Mouse (Mus musculus) erythroblast, embryonic 14.5 days (primary cell): ENCODE data around the gene Ttc7. TPM values are rescaled to one million over a fixed set of nuclear protein-coding genes. Genes with fewer than 3 reads are reported as not detected.

Experiments
- H3K27me3 ChIP-seq: 2 replicates; pipeline ENCODE4 v1.6.1; 2012; ENCODE audit warnings: inconsistent platforms; ENCODE audit not compliant: control insufficient read depth
- H3K36me3 ChIP-seq: 2 replicates; pipeline ENCODE4 v1.6.1; 2012; ENCODE audit warnings: mild to moderate bottlenecking, inconsistent platforms; ENCODE audit not compliant: control insufficient read depth
- H3K4me1 ChIP-seq: 2 replicates; pipeline ENCODE4 v1.6.1; 2012; ENCODE audit warnings: inconsistent platforms; ENCODE audit not compliant: control insufficient read depth
- H3K4me3 ChIP-seq: replicated peaks from 2 replicates; pipeline ENCODE3; 2012; ENCODE audit warnings: moderate library complexity, mild to moderate bottlenecking, inconsistent platforms
- H3K9me3 ChIP-seq: 2 replicates; pipeline ENCODE4 v1.6.1; 2012; ENCODE audit warnings: low read length, inconsistent platforms, mixed read lengths; ENCODE audit not compliant: control insufficient read depth
- GATA1 ChIP-seq: IDR thresholded peaks from 2 replicates; pipeline ENCODE4 v1.6.1; 2012; ENCODE audit warnings: low read length, inconsistent platforms, mixed read lengths
- TAL1 ChIP-seq: IDR thresholded peaks from 3 replicates; pipeline ENCODE4 v1.6.1; 2012; ENCODE audit warnings: low read length, inconsistent platforms, mixed read lengths
- polyA plus RNA-seq: library from polyadenylated mRNA; stranded (reverse); fragments of >175 nt; gene quantifications from 2 replicates; pipeline ENCODE4 v1.2.3, GENCODE M21; 2012

Ttc7 gene
- polyA plus RNA-seq, 1 experiment = 2.6 TPM

DNA sequence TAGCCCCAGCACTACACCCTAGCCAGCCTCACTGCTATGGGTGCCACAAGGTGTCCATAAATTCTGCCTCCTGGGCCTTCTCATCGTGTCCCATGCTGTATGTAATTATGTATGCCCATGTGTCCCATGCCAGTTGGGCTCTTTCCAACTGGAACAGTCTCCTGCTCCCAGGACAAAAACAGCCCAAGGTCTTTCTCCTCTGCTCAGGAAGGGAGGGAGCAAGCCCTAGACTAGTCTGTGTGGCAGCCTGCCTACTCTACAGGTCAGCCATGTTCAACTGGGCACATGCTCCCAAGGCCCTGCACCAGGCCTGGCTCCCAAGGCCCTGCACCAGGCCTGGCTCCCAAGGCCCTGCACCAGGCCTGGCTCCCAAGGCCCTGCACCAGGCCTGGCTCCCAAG lies 56.4 kb downstream of the Ttc7 start:
- Histone ChIP-seq H3K36me3 (peaks cover 97% of the 10 kb centered on the region), H3K9me3 (no peaks in the 10 kb centered on the region)

DNA sequence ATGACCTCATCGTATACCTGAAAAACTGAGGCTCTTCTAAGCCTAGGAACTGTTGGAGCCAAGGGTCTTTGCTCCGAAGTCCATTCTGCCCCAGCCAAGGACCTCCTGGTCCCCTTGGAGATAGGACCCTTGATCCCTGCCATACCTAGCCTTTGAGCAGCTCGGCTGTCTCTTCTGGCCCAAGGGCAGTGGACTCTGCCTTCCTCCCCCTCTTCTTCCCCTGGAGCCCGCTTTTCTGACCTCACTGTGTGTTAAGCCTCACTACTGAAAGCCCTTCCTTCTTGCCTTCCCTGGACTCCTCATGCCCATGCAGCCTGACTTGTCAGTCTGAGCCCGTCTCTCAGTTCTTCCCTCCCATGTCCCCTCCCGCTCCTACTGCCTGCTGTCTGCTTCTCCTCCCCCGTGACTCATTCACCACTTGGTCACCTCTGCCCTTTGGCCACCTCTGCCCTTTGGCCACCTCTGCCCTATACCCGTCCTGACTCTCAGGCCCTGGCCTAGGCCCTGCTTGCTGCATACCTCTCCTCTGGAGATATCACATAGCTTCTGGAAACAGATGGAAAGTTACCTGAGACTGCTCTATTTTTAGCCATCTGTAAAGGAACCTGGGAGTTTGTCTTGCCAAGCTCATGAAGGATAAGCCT lies 60.5 kb downstream of the Ttc7 start:
- Histone ChIP-seq H3K36me3 (peaks cover 79% of the 10 kb centered on the region), H3K9me3 (no peaks in the 10 kb centered on the region), H3K4me3 (no peak overlapping the region), H3K4me1 (no peaks in the 10 kb centered on the region), H3K27me3 (no peaks in the 10 kb centered on the region)
- no peak for TF ChIP-seq GATA1
- TF ChIP-seq TAL1 = no peak

More for the DNA sequence above, 56.4 kb downstream of the Ttc7 start:
- TF ChIP-seq TAL1 = no peak
- no peak for TF ChIP-seq GATA1
- H3K4me3 ChIP-seq = no peak overlapping the region
- H3K4me1 ChIP-seq = no peaks in the 10 kb centered on the region
- H3K27me3 ChIP-seq = no peaks in the 10 kb centered on the region

DNA sequence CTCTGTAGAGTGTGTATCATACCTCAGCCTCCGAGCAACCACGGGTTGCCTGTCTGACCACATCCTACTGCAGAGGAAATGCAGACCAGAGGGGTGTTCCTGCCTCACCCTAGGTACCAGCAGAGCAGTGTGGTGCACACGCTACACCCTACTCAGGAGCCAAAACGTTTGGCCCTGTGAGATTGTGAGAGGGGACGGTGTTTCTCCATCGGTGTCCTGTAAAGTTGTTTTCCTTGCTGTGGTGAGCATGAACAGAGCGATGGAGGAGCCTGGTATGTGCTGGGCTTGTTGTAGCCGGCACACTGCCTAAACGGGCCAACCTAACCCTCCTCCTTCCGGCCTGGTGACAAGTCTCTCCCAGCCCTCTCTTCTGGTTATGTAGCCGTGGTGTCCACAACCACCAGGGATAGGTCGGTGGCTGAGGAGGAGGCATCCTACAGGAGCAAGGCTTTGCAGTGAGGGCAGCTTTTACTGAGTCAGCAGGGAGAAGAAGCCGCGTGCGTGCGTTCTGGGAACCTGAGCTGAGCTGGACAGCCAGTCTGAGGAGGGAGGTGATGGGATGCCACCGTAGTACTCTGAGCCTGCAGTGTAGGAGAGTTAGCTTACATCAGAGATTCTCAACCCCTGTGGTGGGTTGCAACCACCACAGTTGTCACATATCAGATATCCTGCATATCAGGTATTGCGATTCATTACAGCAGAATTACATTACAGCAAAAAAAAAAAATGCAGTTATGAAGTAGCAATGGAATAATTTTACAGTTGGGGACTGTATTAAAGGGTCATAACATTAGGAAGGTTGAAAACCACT lies 62.0 kb downstream of the Ttc7 start:
- Histone ChIP-seq H3K9me3 (no peaks in the 10 kb centered on the region), H3K4me3 (no peak overlapping the region), H3K4me1 (no peaks in the 10 kb centered on the region), H3K27me3 (no peaks in the 10 kb centered on the region), H3K36me3 (peaks cover 74% of the 10 kb centered on the region)
- TF ChIP-seq GATA1 (no peak), TAL1 (no peak)

DNA sequence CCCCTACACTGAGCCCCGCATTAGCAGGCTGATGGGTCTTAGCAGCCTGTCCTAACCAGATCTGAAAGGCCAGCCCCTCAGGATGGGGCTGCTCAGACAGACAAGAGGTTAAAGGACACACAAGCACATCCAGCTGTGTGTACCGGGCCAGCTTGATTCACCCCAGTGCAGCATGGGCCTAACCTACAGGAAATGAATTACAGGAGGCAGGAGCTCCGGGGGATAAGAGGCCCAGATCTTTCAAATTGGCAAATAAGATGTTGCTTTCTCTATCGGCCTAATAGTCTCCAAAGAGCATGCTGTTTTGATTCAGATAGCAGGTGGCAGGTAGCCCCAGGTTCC lies 62.5 kb downstream of the Ttc7 start:
- H3K36me3 ChIP-seq = peaks cover 74% of the 10 kb centered on the region

DNA sequence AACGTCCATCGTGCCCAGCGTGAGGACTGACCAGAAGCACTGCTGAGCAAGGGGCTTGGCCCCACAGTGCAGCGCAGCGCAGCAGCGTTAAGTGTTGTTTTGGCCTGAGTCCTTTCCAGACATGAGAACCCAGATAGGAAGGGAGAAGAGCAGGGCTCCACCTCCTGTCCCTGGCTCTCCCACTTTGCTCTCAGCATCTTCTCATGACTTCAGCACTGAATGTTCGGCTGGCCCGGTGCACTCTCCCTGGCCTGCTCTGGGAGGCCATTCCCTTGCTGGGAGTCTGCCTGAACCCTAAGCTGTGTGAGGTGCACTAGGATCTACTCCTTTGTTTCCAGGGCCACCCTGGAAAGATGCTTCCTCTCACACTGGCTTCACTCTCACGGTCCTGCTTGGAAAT lies 65.7 kb downstream of the Ttc7 start:
- Histone ChIP-seq H3K27me3 (no peaks in the 10 kb centered on the region), H3K36me3 (peaks cover 56% of the 10 kb centered on the region), H3K4me1 (peaks cover 2% of the 10 kb centered on the region; the same call in 1 of the 2 replicates), H3K9me3 (no peaks in the 10 kb centered on the region), H3K4me3 (no peak overlapping the region)
- TF ChIP-seq TAL1 (no peak), GATA1 (no peak)

More for the DNA sequence above, 62.5 kb downstream of the Ttc7 start:
- Histone ChIP-seq H3K4me3 (no peak overlapping the region), H3K27me3 (no peaks in the 10 kb centered on the region), H3K9me3 (no peaks in the 10 kb centered on the region), H3K4me1 (no peaks in the 10 kb centered on the region)
- no peak for TF ChIP-seq GATA1

DNA sequence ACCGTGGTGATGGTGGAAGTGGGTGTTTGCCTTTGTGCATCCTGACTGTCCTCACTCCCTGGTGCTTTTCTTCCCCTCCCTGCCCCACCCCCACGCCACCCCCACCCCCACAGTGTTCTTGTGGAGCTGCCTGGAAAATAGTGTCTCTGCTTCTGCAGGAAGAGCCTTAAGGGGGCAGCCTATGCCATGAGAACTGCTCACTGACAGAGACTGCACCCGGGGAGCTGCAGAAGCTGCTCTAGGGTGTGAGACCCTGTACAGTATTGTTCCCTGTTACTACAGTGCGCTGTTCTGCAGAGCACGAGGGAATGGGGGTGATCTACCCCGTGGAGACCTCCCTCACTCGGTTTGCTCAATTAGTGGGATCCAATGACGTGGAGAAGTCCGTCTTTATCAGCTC lies 66.4 kb downstream of the Ttc7 start:
- H3K4me3 ChIP-seq = no peak overlapping the region
- TF ChIP-seq GATA1 (no peak), TAL1 (no peak)
- no peaks in the 10 kb centered on the region for H3K9me3 ChIP-seq
- H3K27me3 ChIP-seq = no peaks in the 10 kb centered on the region
- H3K36me3 ChIP-seq = peaks cover 59% of the 10 kb centered on the region
- H3K4me1 ChIP-seq = peaks cover 2% of the 10 kb centered on the region; the same call in 1 of the 2 replicates

DNA sequence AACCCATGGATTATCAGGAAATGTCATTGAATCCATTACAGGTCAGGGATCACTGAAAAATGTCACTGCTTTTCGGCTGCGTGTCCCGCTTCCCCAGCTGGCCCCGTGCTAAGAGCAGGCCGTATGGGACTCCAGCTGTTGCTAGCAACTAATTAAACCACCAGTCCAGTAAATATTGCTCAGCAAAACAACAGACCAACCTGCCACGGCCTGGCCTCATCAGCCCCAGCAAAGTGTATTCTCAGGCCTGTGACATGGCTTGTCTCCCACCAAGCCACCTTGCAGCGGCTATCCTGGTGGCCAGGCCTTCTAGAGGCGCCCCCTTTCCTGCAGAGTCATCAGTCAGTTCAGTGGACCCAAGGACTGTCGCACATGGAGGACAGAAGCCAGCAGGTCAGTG lies 66.9 kb downstream of the Ttc7 start:
- TF ChIP-seq GATA1 = no peak
- no peak for TF ChIP-seq TAL1
- H3K4me3 ChIP-seq = no peak overlapping the region
- no peaks in the 10 kb centered on the region for H3K27me3 ChIP-seq
- peaks cover 61% of the 10 kb centered on the region for H3K36me3 ChIP-seq
- no peaks in the 10 kb centered on the region for H3K9me3 ChIP-seq
- H3K4me1 ChIP-seq = peaks cover 2% of the 10 kb centered on the region; the same call in 1 of the 2 replicates

DNA sequence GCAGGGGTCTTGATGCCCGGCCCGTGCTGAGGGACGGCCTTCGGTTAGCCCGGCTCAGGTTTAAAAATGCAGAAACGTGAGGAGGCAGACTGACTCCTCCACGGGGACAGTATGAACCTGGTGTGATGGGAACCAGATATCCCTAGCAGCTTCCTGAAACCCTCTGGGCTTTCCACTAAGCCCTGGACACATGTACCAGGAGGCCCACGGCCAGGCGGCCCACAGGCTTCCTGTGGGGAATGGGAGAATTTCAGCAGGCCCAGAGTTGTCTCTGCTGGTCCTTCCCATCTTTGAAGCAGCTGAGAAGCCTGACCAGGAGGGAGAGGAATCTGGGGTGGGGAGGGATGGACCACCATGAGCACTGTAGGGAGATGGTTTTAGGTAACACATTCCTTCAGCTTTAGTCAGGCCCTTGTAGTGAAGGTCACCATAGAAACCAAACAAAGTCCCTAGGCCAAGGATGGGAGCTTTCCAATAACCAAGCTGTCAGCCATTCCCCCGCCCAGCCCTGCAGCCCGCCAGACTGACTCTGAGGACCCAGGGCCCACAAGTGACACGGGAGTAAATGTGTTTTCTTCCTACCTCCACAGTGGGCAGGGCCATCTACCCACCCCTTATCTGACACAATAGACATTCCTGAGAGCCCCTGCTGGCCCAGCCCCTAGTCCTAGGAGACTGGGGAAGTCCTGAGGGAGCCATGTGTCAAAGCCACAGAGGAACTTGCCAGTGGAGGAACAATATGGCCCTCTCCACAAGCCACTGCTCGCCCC lies 68.0 kb downstream of the Ttc7 start:
- Histone ChIP-seq H3K36me3 (peaks cover 61% of the 10 kb centered on the region), H3K4me3 (no peak overlapping the region), H3K27me3 (no peaks in the 10 kb centered on the region), H3K9me3 (no peaks in the 10 kb centered on the region), H3K4me1 (peaks cover 4% of the 10 kb centered on the region; the same call in 1 of the 2 replicates)
- TF ChIP-seq TAL1 (no peak), GATA1 (no peak)
